Mouse (Mus musculus) kidney, postnatal 0 days (tissue): ENCODE measurements at regions not wholly inside any gene's neighbourhood (a gene's known extent, or its start where the extent isn't known, plus 50 kb on each side); places are given as distances from the start of the nearest gene placed in this dataset.

Experiments used
- ATAC-seq: fragments of 200-750 bp; cut with Nextera tagmentation; replicated peaks from 2 replicates; pipeline ENCODE4 v1.8.0; 2017; ENCODE audit warnings: low read depth, moderate number of reproducible peaks, moderate TSS enrichment, moderate library complexity; ENCODE audit not compliant: low FRiP score
- DNase-seq: peaks from one replicate; pipeline ENCODE4 v3.0.0-alpha.2; 2016; ENCODE audit warnings: low spot score
- H3K27ac ChIP-seq: fragments of 300-500 bp; sonication (generic); 2 replicates; pipeline ENCODE4 v1.5.1; 2014; ENCODE audit warnings: mild to moderate bottlenecking
- H3K27me3 ChIP-seq: fragments of 300-500 bp; sonication (generic); 2 replicates; pipeline ENCODE4 v1.6.1; 2014; ENCODE audit warnings: low read length, mixed read lengths; ENCODE audit not compliant: insufficient read depth
- H3K36me3 ChIP-seq: fragments of 300-500 bp; sonication (generic); 2 replicates; pipeline ENCODE4 v1.6.1; 2014; ENCODE audit warnings: low read length, mixed read lengths; ENCODE audit not compliant: insufficient read depth
- H3K4me1 ChIP-seq: fragments of 300-500 bp; sonication (generic); replicated peaks from 2 replicates; pipeline ENCODE4 v1.6.1; 2014; ENCODE audit warnings: antibody characterized with exemption, low read length, mixed read lengths; ENCODE audit not compliant: insufficient read depth
- H3K4me2 ChIP-seq: fragments of 300-500 bp; sonication (generic); 2 replicates; pipeline ENCODE4 v1.6.1; 2014; ENCODE audit warnings: mild to moderate bottlenecking, low read length, moderate library complexity, mixed read lengths
- H3K4me3 ChIP-seq: fragments of 300-500 bp; sonication (generic); replicated peaks from 2 replicates; pipeline ENCODE4 v1.5.1; 2014; ENCODE audit warnings: low read depth, low read length
- H3K9ac ChIP-seq: fragments of 300-500 bp; sonication (generic); 2 replicates; pipeline ENCODE4 v1.6.1; 2014; ENCODE audit warnings: low read depth, low read length
- H3K9me3 ChIP-seq: fragments of 300-500 bp; sonication (generic); replicated peaks from 2 replicates; pipeline ENCODE4 v1.6.1; 2016; ENCODE audit warnings: low read length, inconsistent platforms, mixed read lengths
- CTCF ChIP-seq: IDR thresholded peaks from 2 replicates; pipeline ENCODE4 v1.5.1; 2016; ENCODE audit warnings: antibody characterized with exemption, low read depth, mild to moderate bottlenecking, moderate library complexity
- WGBS: fragments of 180-500 bp; shearing (Covaris S2); extraction: QIAGEN DNeasy Blood & Tissue Kit; methylation state at CpG from one replicate; pipeline ENCODE4 v1.1.7; 2014; 5-methylcytosine and 5-hydroxymethylcytosine counted together

DNA sequence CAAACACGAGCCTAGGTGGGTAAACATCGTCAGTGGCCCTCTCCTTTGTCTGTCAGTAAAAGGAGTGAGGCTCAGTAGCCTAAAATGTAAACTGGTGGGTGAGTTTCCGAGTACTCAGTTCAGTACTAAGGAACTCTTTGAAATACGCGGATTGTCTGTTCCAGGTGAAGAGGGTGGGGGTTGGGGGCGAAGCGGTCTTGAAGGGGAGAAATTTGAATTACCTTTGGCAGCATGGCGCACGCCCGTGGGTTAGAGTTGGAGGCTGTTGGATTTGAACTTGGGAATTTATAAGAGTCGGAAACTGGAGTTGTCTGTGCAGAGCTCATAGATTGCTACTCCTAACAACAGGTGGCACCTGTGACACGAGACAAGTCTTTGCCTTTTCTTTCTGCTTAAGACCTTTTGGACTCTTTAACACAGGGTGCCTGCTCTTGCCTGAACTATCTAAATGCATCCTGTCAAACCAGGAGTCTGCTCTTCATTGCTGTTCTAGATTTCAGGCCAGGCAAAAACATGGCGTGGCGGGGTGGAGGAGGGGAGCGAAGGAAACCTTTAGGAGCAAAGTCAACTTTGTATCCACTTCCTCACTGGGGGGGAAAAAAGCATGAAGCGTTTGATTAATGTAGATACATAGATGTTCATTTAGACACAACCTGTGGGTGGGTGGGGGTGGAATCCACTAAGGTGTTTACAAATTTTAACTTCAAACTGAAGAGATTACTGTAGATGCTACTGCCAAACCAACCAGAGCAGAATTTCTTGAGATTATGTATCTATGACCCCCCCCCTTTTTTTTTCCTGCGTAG, 89.0 kb upstream of the Rpl34 start:
- Histone ChIP-seq H3K36me3 (no peaks in the 10 kb centered on the region), H3K9me3 (no peaks in the 10 kb centered on the region), H3K27ac (no peak overlapping the region), H3K27me3 (no peaks in the 10 kb centered on the region), H3K4me2 (peak overlapping the region; percentile 55), H3K9ac (no peak overlapping the region), H3K4me1 (no peaks in the 10 kb centered on the region), H3K4me3 (peak overlapping the region; percentile 22)
- DNase-seq, result no peak
- peak; percentile 53 for ATAC-seq
- 37% methylated on average over 17 of the region's 17 CpGs for WGBS
- TF ChIP-seq CTCF, result no peak

DNA sequence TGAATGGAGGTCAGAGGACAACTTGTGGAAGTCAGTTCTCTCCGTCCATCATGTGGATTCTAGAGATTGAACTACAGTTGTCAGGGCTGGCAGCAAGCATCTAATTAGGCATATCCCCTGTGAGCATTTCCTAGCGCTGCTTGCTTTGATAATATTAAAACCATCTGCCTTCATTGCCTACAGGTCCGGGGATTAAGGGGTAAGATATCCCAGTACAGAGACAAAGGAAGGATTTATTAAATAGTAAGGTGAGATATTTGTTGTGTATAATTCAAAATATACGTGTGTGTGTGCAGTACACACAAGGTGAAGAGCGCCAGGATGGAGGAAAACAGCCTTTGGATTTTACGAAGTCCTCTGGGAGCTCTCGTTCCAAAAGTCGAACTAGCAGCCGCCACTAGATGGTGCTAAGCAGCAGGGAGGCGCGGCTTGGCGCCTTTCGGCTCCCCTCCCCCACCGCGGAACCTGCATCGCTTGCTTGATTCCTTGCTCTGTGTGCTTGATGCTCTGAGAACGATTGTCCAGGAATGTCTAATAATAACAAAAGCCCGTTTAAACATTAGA, 88.4 kb upstream of the Rpl34 start:
- peak; percentile 98 for TF ChIP-seq CTCF
- Histone ChIP-seq H3K9me3 (no peaks in the 10 kb centered on the region), H3K4me3 (peak overlapping the region; percentile 22), H3K4me2 (peak overlapping the region; percentile 55), H3K27ac (no peak overlapping the region), H3K27me3 (no peaks in the 10 kb centered on the region), H3K9ac (no peak overlapping the region), H3K36me3 (no peaks in the 10 kb centered on the region), H3K4me1 (no peaks in the 10 kb centered on the region)
- DNase-seq (peak; percentile 92), ATAC-seq (peak; percentile 76)
- WGBS, result 4% methylated on average over 18 of the region's 18 CpGs

DNA sequence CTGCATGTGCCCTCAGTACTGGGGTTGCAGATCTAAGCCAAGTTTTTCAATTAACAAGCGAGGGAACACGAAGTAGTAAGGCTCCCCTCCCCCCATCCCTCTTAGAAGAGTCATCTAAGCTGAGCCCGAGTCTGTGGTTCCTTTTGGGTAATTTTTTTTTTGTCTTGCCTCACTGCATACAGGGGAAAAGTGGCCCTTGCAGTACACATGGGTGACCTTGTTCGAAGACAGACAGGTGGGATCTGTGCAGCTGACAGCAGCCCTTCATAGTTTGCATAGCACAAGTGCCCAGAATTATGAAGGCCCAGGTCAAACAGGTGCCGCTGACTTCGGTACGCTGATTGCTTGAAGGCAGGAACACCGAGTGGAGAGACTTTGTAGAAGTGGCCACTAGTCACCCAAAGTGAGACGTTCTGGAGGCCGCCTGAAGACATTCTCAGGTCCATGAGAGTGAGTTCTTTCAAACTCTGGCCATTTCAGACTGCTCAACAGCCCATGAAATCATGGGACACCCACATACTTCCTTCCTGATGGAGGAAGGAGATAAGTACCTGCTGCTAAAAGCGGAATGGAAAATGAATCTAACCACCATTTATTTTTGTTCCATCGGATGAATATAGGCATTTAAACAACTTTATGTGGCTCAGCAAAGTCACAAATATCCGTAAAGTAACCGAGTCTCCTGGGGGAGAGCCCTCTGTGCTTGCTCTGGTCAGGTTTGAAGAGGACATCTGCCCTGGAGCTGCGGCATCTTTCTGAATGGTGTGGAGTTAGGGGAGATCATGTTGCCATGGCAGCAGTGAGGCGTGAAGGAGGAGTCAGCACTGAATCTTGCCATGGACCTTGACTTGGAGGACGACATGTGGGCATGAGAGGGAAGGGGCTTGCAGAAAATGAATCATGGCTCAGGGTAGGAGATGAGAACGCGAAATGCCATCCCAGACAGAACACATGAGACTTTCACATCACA, 79.8 kb upstream of the Rpl34 start:
- no peak for DNase-seq
- no peak overlapping the region for H3K27ac ChIP-seq
- no peaks in the 10 kb centered on the region for H3K27me3 ChIP-seq
- no peak overlapping the region; the same call in 1 of the 2 replicates for H3K4me2 ChIP-seq
- no peak overlapping the region for H3K4me3 ChIP-seq
- ATAC-seq, result no peak; the same call in 1 of the 2 replicates
- TF ChIP-seq CTCF, result no peak
- no peaks in the 10 kb centered on the region for H3K4me1 ChIP-seq
- no peaks in the 10 kb centered on the region for H3K36me3 ChIP-seq
- H3K9ac ChIP-seq, result no peak overlapping the region
- WGBS, result 44% methylated on average over 19 of the region's 19 CpGs
- no peaks in the 10 kb centered on the region for H3K9me3 ChIP-seq

DNA sequence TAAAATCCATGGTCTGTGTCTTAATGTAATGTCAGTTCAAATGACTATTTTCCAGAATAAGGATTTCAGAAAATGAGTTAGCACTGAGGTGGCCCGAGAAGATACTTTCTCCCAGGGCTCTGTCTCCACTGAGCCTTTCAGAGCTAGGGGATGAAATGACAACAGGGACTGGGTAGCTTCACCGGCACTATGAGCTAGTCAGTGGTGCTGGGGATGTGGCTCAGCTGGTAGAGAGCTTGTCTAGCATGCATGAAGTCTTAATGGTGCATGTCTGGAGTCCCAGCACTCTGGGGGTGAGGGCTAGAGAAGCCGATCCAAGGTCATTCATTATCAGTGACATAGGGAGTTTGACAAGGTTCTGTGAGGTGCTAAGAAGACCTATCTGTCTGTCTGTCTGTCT, 75.1 kb upstream of the Rpl34 start:
- DNase-seq, result no peak
- H3K27me3 ChIP-seq, result no peaks in the 10 kb centered on the region
- H3K4me1 ChIP-seq, result no peaks in the 10 kb centered on the region
- no peak overlapping the region for H3K27ac ChIP-seq
- H3K9ac ChIP-seq, result no peak overlapping the region
- H3K4me3 ChIP-seq, result no peak overlapping the region
- WGBS, result 62% methylated on average over 3 of the region's 3 CpGs
- no peak for ATAC-seq
- no peaks in the 10 kb centered on the region for H3K9me3 ChIP-seq
- TF ChIP-seq CTCF, result no peak
- H3K4me2 ChIP-seq, result no peak overlapping the region
- no peaks in the 10 kb centered on the region for H3K36me3 ChIP-seq

DNA sequence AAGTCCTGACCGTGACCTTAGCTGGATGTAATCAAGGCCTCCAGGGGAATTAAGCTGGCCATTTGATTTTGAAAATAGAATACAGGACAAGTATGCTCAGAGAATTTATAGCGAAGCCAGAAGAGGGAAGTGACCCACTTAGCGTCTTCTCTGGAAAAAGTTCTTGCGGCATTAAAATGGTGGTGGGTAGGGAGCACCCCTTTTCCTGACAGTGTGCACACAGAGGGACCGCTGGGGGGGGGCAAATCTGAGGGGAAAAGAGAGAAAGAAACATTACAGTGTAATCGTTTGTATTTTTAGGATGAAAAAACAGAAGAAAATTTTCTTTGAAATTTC, 74.1 kb upstream of the Rpl34 start:
- H3K9me3 ChIP-seq, result no peaks in the 10 kb centered on the region
- no peak overlapping the region; the same call in 1 of the 2 replicates for H3K4me2 ChIP-seq
- no peaks in the 10 kb centered on the region for H3K36me3 ChIP-seq
- DNase-seq (no peak), ATAC-seq (no peak)
- H3K4me3 ChIP-seq, result no peak overlapping the region
- H3K4me1 ChIP-seq, result no peaks in the 10 kb centered on the region
- no peak overlapping the region for H3K9ac ChIP-seq
- no peaks in the 10 kb centered on the region for H3K27me3 ChIP-seq
- TF ChIP-seq CTCF, result no peak
- no peak overlapping the region for H3K27ac ChIP-seq
- 37% methylated on average over 6 of the region's 6 CpGs for WGBS
